Mouse (Mus musculus): ENCODE measurements around the gene Gm10135. TPM values are rescaled to one million over a fixed set of nuclear protein-coding genes. Genes with fewer than 3 reads are reported as not detected.
"Not testable (repeated sequence)": the region's sequence is repeated elsewhere in the genome, so short reads cannot be mapped to it uniquely, and the experiment has no call there.

Gene Gm10135
- polyA plus RNA-seq, 1 experiment from 2014 or later = not detected

- 91% methylated on average over 3 of the region's 3 CpGs for WGBS
- H3K27ac ChIP-seq = no peak overlapping the region
- no peaks in the 10 kb centered on the region for H3K9me3 ChIP-seq
- no peaks in the 10 kb centered on the region for H3K27me3 ChIP-seq
- no peaks in the 10 kb centered on the region for H3K4me1 ChIP-seq
- peaks cover 11% of the 10 kb centered on the region for H3K36me3 ChIP-seq (replicated peaks)
- H3K4me2 ChIP-seq = no peak overlapping the region
- no peak overlapping the region for H3K4me3 ChIP-seq (replicated peaks)
- H3K9ac ChIP-seq = no peak overlapping the region
- ATAC-seq (ENCODE audit: low FRiP score) = no peak
These were observed 20.4 kb downstream of the Gm10135 start for GRCm38 (mm10) chr5:72953996-72954604.

DNA sequence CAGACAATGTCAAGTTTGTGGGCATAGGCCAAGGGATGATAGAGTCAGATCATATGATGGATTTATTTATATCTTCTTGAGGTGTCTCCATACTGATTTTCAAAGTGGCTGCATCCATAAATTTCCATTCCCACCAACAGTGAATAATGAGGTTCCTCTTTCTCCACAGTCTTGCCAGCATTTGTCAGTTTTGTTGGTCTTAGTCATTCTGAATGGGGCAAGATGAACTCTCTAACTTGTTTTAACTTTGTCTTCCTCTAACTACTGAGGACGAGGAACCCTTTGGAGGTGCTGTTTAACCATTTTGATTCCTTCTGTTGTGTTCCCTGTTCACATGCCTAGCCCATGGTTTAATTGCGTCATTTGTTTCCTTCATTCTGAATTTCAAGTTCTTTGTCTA, 24.2 kb downstream of the Gm10135 start:
- ATAC-seq (ENCODE audit: low FRiP score) = no peak
- Histone ChIP-seq H3K4me1 (no peaks in the 10 kb centered on the region), H3K27me3 (no peaks in the 10 kb centered on the region), H3K36me3 (replicated peaks) (peaks cover 10% of the 10 kb centered on the region), H3K9me3 (no peaks in the 10 kb centered on the region), H3K4me3 (replicated peaks) (no peak overlapping the region), H3K9ac (no peak overlapping the region), H3K4me2 (no peak overlapping the region), H3K27ac (no peak overlapping the region)
- 89% methylated on average over 2 of the region's 2 CpGs for WGBS

DNA sequence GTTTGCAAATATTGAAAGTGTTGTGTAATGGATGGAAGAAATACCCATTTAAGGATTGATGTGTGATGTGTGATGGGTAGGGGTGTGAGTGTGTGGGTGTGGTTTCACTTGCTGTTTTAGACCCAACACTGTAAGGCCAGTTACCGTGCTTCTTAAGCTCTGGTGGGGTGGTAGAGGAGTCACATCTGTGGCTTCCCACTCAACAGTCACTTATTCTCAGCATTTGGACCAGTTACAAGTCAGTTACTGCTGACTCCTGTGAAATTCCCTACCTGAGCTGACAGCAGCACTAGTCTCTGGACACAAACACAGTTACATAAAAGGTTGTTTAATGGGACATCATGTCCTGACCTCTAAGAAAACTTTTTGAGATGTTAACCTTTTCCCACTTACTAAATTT, 26.4 kb downstream of the Gm10135 start:
- H3K27me3 ChIP-seq = no peaks in the 10 kb centered on the region
- no peak overlapping the region for H3K4me3 ChIP-seq (replicated peaks)
- no peak overlapping the region for H3K27ac ChIP-seq
- no peak for ATAC-seq (ENCODE audit: low FRiP score)
- peaks cover 16% of the 10 kb centered on the region for H3K36me3 ChIP-seq (replicated peaks)
- H3K4me1 ChIP-seq = no peaks in the 10 kb centered on the region
- no peak overlapping the region for H3K4me2 ChIP-seq
- H3K9me3 ChIP-seq = no peaks in the 10 kb centered on the region
- no peak overlapping the region for H3K9ac ChIP-seq
- 87% methylated on average over 1 of the region's 1 CpGs for WGBS

DNA sequence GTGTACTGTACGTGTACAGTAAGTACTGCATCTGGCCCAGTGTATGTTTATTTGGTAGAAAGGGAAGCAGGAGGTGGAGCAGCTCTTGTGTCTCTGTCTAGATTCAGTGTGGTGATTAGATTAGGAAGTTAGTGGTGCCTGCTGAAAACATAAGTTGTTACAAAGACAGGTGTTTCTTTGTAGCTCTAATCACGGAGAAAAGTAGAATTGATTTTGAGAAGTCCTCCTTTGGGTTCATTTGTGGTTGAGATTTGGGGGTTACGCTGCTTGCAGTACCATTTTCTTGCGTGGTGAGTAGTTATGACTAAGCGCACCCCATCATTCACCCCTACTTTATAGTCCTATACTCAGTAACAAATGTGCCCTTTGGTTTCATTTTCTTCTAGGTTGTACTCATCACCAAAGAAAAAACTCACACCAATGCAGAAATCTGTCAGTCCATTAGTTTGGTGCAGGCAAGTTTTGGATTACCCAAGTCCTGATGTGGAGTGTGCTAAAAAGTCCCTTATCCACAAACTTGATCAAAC, 33.5 kb downstream of the Gm10135 start:
- no peaks in the 10 kb centered on the region for H3K4me1 ChIP-seq
- H3K27me3 ChIP-seq = no peaks in the 10 kb centered on the region
- H3K4me3 ChIP-seq (replicated peaks) = no peak overlapping the region
- H3K36me3 ChIP-seq (replicated peaks) = peaks cover 14% of the 10 kb centered on the region; the same call in 1 of the 2 replicates
- whole genome bisulfite sequencing = 97% methylated on average over 5 of the region's 5 CpGs
- no peak overlapping the region for H3K27ac ChIP-seq
- no peak overlapping the region for H3K9ac ChIP-seq
- H3K9me3 ChIP-seq = no peaks in the 10 kb centered on the region
- no peak overlapping the region for H3K4me2 ChIP-seq
- ATAC-seq (ENCODE audit: low FRiP score) = no peak

DNA sequence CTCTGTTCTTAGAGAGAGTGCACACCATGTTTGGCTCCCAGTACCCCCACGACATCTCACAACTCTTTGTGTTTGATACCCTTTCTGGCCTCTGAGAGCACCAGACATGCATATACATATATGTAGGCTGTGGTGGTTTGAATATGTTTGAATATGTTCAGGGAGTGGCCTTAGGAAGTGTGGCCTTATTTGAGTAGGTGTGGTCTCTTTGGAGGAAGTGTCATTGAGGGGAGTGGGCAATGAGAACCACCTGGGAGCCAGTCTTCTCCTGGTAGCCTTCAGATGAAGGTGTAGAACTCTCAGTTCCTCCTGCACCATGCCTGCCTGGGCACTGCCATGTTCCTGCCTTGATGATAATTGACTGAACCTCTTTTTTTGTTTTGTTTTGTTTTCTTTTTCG, 35.2 kb downstream of the Gm10135 start:
- Histone ChIP-seq H3K36me3 (replicated peaks) (peaks cover 12% of the 10 kb centered on the region; the same call in 1 of the 2 replicates), H3K27ac (no peak overlapping the region), H3K4me1 (no peaks in the 10 kb centered on the region), H3K9me3 (no peaks in the 10 kb centered on the region), H3K4me2 (no peak overlapping the region), H3K27me3 (no peaks in the 10 kb centered on the region), H3K9ac (no peak overlapping the region), H3K4me3 (replicated peaks) (no peak overlapping the region)
- 84% methylated on average over 2 of the region's 2 CpGs for WGBS
- no peak for ATAC-seq (ENCODE audit: low FRiP score)

DNA sequence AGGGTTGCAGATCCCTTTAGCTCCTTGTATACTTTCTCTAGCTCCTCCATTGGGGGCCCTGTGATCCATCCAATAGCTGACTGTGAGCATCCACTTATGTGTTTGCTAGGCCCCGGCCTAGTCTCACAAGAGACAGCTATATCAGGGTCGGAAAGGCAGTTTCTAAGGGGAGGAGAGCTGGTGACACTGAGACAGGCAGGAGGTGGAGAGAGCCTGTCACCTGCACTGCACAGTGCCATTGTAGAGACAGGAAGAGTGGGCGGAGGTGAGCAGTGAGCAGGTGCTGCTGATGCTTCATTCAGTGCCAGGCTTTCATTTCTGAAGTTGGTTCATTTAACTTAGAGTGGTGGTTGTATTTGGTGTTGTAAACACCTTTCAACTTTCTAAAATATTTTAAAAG, 36.1 kb downstream of the Gm10135 start:
- not testable (repeated sequence) for H3K27ac ChIP-seq; H3K27me3 ChIP-seq; H3K4me2 ChIP-seq; ATAC-seq (ENCODE audit: low FRiP score); H3K4me1 ChIP-seq; H3K9ac ChIP-seq; H3K4me3 ChIP-seq (replicated peaks); H3K9me3 ChIP-seq
- 92% methylated on average over 3 of the region's 3 CpGs for WGBS
- H3K36me3 ChIP-seq (replicated peaks) = peaks cover 11% of the 10 kb centered on the region

GRCm38 (mm10) chr5:72933026-72933675, 41.4 kb downstream of the Gm10135 start:
- H3K4me1 ChIP-seq = no peaks in the 10 kb centered on the region
- H3K9ac ChIP-seq = no peak overlapping the region
- no peak overlapping the region for H3K27ac ChIP-seq
- H3K9me3 ChIP-seq = no peaks in the 10 kb centered on the region
- no peak for ATAC-seq (ENCODE audit: low FRiP score)
- H3K4me2 ChIP-seq = no peak overlapping the region
- 95% methylated on average over 17 of the region's 17 CpGs for WGBS
- H3K4me3 ChIP-seq (replicated peaks) = no peak overlapping the region
- H3K36me3 ChIP-seq (replicated peaks) = peaks cover 10% of the 10 kb centered on the region; the same call in 1 of the 2 replicates
- H3K27me3 ChIP-seq = no peaks in the 10 kb centered on the region

- Histone ChIP-seq H3K9ac (no peak overlapping the region), H3K4me2 (no peak overlapping the region), H3K4me3 (replicated peaks) (no peak overlapping the region), H3K27ac (no peak overlapping the region), H3K36me3 (replicated peaks) (0 out of 2 replicates have a peak, but pooled peaks cover 2% of the 10 kb centered on the region), H3K9me3 (no peaks in the 10 kb centered on the region), H3K4me1 (no peaks in the 10 kb centered on the region), H3K27me3 (no peaks in the 10 kb centered on the region)
- no peak for ATAC-seq (ENCODE audit: low FRiP score)
These were observed 47.4 kb downstream of the Gm10135 start for GRCm38 (mm10) chr5:72927074-72927473.

DNA sequence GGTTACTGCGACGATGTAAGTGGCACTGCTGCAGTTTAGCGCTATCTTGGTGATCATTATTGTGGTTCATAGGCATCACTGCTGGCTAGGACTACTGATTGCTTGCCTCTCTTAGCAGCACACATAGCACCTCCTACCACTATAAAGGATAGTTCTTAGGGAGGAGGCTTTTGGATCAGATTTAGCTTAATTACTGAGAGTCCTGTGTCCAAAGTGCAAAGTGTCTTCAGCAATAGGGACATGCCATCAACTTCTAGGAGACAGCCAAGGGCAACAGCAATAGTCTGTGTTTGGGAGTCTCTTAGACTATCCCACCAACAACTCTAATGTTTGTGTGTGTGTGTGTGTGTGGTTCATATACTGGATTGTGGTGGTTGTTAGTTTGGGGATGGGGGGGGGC, 51.7 kb downstream of the Gm10135 start:
- peaks cover 9% of the 10 kb centered on the region for H3K36me3 ChIP-seq (replicated peaks)
- H3K4me3 ChIP-seq (replicated peaks) = no peak overlapping the region
- H3K27me3 ChIP-seq = no peaks in the 10 kb centered on the region
- H3K9ac ChIP-seq = no peak overlapping the region
- peaks cover 4% of the 10 kb centered on the region; the same call in 1 of the 2 replicates for H3K4me1 ChIP-seq
- 95% methylated on average over 3 of the region's 3 CpGs for WGBS
- no peak overlapping the region for H3K27ac ChIP-seq
- ATAC-seq (ENCODE audit: low FRiP score) = no peak
- no peak overlapping the region for H3K4me2 ChIP-seq
- H3K9me3 ChIP-seq = no peaks in the 10 kb centered on the region

DNA sequence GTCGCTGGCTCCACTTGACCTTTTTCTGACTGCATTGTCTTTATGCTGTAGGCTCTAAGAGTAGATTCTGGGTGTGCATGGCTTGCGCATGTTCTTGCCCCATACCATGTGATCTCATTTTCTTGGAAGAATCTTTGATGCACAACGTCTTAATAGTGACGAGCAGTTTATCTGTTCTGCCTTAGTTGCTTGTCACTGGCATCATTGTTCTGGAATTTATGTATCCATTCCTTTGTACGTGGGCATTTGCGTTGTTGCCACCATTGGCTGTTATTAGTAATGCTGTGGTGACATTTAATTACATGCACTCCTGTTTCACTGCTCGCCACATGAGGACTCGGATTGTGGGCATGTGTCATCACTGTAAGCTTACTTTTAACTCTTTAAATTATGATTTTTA, 53.3 kb downstream of the Gm10135 start:
- no peak overlapping the region for H3K9ac ChIP-seq
- H3K4me2 ChIP-seq = no peak overlapping the region
- H3K9me3 ChIP-seq = no peaks in the 10 kb centered on the region
- 94% methylated on average over 8 of the region's 8 CpGs for WGBS
- peaks cover 17% of the 10 kb centered on the region for H3K4me1 ChIP-seq
- ATAC-seq (ENCODE audit: low FRiP score) = no peak
- H3K36me3 ChIP-seq (replicated peaks) = peaks cover 9% of the 10 kb centered on the region
- H3K27me3 ChIP-seq = no peaks in the 10 kb centered on the region
- no peak overlapping the region for H3K4me3 ChIP-seq (replicated peaks)
- no peak overlapping the region for H3K27ac ChIP-seq

GRCm38 (mm10) chr5:72920416-72920815, 54.1 kb downstream of the Gm10135 start:
- WGBS = 94% methylated on average over 4 of the region's 4 CpGs
- Histone ChIP-seq H3K9ac (no peak overlapping the region), H3K4me2 (no peak overlapping the region), H3K27me3 (no peaks in the 10 kb centered on the region), H3K9me3 (no peaks in the 10 kb centered on the region), H3K27ac (no peak overlapping the region), H3K4me1 (peaks cover 22% of the 10 kb centered on the region), H3K36me3 (replicated peaks) (peaks cover 9% of the 10 kb centered on the region), H3K4me3 (replicated peaks) (no peak overlapping the region)
- no peak for ATAC-seq (ENCODE audit: low FRiP score)

DNA sequence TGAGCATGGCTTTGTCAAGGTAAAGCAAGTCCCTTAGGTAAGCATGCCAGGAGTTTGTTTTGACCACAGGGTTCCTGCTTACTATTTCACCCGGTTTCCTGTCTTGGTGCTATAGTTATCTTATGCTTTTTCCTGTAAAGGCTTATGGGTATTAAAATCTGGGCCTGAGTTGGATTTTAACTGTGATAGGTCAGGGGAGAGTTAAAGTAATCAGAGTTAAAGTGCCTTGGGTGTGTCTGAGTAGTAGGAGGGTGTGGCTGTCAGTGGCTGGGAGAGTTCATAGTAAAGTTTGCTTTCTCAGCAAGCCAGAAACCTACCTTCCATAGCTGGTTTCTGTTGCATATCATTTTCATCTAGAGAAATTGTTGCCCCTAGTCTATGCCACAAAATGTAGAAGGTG, 57.7 kb downstream of the Gm10135 start:
- peak overlapping the region; percentile 56 for H3K4me2 ChIP-seq
- 54% methylated on average over 1 of the region's 1 CpGs for WGBS
- H3K9ac ChIP-seq = peak overlapping the region; percentile 96
- ATAC-seq (ENCODE audit: low FRiP score) = no peak
- H3K4me3 ChIP-seq (replicated peaks) = no peak overlapping the region
- no peaks in the 10 kb centered on the region for H3K9me3 ChIP-seq
- H3K27ac ChIP-seq = no peak overlapping the region
- H3K36me3 ChIP-seq (replicated peaks) = peaks cover 7% of the 10 kb centered on the region
- H3K4me1 ChIP-seq = peaks cover 29% of the 10 kb centered on the region
- no peaks in the 10 kb centered on the region for H3K27me3 ChIP-seq

GRCm38 (mm10) chr5:72916048-72916447, 58.5 kb downstream of the Gm10135 start:
- Histone ChIP-seq H3K36me3 (replicated peaks) (peaks cover 1% of the 10 kb centered on the region; the same call in 1 of the 2 replicates), H3K27ac (no peak overlapping the region), H3K4me1 (peaks cover 29% of the 10 kb centered on the region), H3K27me3 (no peaks in the 10 kb centered on the region), H3K9ac (peak overlapping the region; percentile 96), H3K4me2 (peak overlapping the region; percentile 56), H3K9me3 (no peaks in the 10 kb centered on the region), H3K4me3 (replicated peaks) (peak overlapping the region; percentile 98)
- WGBS = 29% methylated on average over 4 of the region's 4 CpGs
- no peak for ATAC-seq (ENCODE audit: low FRiP score)

All from forebrain, embryonic 12.5 days (tissue).